Mouse (Mus musculus): ENCODE measurements at regions not wholly inside any gene's neighbourhood (a gene's known extent, or its start where the extent isn't known, plus 50 kb on each side); places are given as distances from the start of the nearest gene placed in this dataset.

DNA sequence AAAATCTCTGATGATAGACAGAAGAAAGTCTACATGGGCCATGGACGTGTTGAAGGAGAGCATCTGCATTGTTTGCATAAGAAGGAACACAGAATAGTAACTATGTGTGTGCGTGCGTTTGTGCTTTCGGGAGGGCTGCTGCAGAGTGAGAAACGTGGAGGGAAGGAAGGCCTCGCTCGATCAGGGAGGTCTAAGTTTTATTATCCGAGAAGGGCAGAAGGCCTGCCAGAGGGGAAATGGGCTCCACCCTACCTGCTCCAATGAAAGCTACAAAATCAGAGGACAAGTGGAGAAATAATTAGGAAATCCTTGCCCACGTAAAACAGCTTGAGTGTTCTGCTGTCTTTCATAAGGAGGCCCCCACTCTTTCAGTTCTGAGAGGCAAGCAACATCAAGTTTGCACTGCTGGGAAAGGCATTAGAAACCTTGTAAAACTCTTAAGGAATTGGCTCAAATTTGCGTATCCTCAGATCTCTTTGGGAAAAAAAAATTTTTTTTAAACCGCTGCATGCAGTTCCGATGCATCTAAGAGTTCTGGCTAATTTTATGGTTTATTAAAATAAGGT lies 261.7 kb upstream of the Prickle1 start:
- TF ChIP-seq GATA1 (IDR thresholded peaks at IDR 0.05; ENCODE audit: borderline replicate concordance, low read length) (no peak), FLI1 (IDR thresholded peaks at IDR 0.05; ENCODE audit: low read length) (no peak)
